Mouse (Mus musculus) brain, embryonic 14.5 days (tissue): ENCODE results near the gene Myof.

Source experiments
- CTCF ChIP-seq: fragments of 200-500 bp; IDR thresholded peaks from 2 replicates; pipeline ENCODE4 v1.5.1; 2012; ENCODE audit warnings: inconsistent platforms, mild to moderate bottlenecking, moderate library complexity, borderline replicate concordance; ENCODE audit not compliant: insufficient read depth, insufficient read length; ENCODE audit errors: extremely low read depth
- POLR2A ChIP-seq: fragments of 200-500 bp; IDR thresholded peaks from 2 replicates; pipeline ENCODE4 v1.6.1; 2012; ENCODE audit warnings: mild to moderate bottlenecking, inconsistent platforms, borderline replicate concordance; ENCODE audit not compliant: poor library complexity, insufficient read depth, insufficient read length, severe bottlenecking; ENCODE audit errors: extremely low read depth

GRCm38 (mm10) chr19:37891006-37891405, 152.4 kb downstream of the Myof start:
- TF ChIP-seq CTCF: no peak
- TF ChIP-seq POLR2A: no peak
